Mouse (Mus musculus) heart, adult 2 months (tissue): ENCODE data around the gene Ttll11.

Experiments used
- CTCF ChIP-seq: fragments of 200-600 bp; IDR thresholded peaks from 2 replicates; pipeline ENCODE4 v1.8.1; 2022; ENCODE audit warnings: antibody characterized with exemption, mild to moderate bottlenecking, moderate library complexity
- EP300 ChIP-seq: fragments of 200-500 bp; IDR thresholded peaks from 2 replicates; pipeline ENCODE4 v1.6.1; 2011; ENCODE audit warnings: low read depth, low read length, control low read depth; ENCODE audit not compliant: insufficient read depth
- POLR2A ChIP-seq: fragments of 200-500 bp; IDR thresholded peaks from 2 replicates; pipeline ENCODE4 v1.6.1; 2011; ENCODE audit warnings: mild to moderate bottlenecking, low read depth, low read length, control low read depth; ENCODE audit not compliant: insufficient read depth

DNA sequence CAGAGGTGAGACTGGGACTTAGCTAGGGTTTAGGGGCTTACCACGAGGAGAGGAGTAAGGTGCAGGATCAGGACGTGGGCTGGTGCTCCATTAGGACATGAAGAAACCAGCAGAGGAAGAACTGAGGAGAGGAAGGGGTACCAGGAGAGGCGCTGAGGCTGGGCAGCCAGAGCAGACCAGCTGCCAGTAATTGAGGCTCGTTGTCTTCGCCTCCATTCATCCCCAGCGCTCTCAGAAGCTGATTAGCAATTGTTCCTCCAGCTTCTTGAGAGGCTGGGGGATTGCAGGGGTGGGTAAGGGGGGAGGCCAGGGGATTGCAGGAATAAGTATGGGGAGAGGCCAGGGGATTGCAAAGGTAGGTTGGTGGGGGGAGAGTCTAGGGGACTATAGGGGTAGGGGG is 22.5 kb upstream of the Ttll11 start:
- TF ChIP-seq CTCF (no peak), POLR2A (no peak), EP300 (no peak)
